22 mouse cellular contexts compared by ENCODE assay signal in genomic region chr9:8606816-8607491, GRCm38 (mm10).
DNase-seq lines count a peak whose midpoint lies in the region; ATAC-seq lines count a peak whose summit lies in the region.
"Had no signal": no experiment of that assay in that cellular context is flagged by ENCODE, and none has a peak within 500 bp of the region (broad histone marks: within the 10 kb centered on the region; RNA-seq: fewer than 3 reads in every experiment).

No protein-coding gene starts in this region.

- H3K4me2 ChIP-seq in limb, embryonic 13.5 days (replicated peaks): no peak overlapping the region
- no peak overlapping the region for H3K4me2 ChIP-seq in midbrain, embryonic 16.5 days (ENCODE audit: low read length)
- H3K4me2 ChIP-seq: embryonic facial prominence, embryonic 12.5 days; forebrain, embryonic 13.5 days; hindbrain, embryonic 12.5 days; hindbrain, embryonic 15.5 days had no signal

- no peak overlapping the region for H3K4me3 ChIP-seq in limb, embryonic 13.5 days
- H3K4me3 ChIP-seq in midbrain, embryonic 16.5 days (ENCODE audit: low read depth, low read length): no peak overlapping the region
- H3K4me3 ChIP-seq: embryonic facial prominence, embryonic 12.5 days; erythroblast, embryonic 14.5 days; forebrain, embryonic 13.5 days; heart, adult 2 months; heart, embryonic 10.5 days; hindbrain, embryonic 12.5 days; hindbrain, embryonic 15.5 days had no signal

- no peaks in the 10 kb centered on the region for H3K36me3 ChIP-seq in limb, embryonic 13.5 days
- H3K36me3 ChIP-seq in midbrain, embryonic 16.5 days (ENCODE audit: control insufficient read depth, insufficient read depth, low read length): no peaks in the 10 kb centered on the region
- H3K36me3 ChIP-seq: embryonic facial prominence, embryonic 12.5 days; heart, embryonic 10.5 days; hindbrain, embryonic 12.5 days; hindbrain, embryonic 15.5 days had no signal

- peak; percentile 89 for ATAC-seq in frontal cortex, adult (ENCODE audit: low TSS enrichment)
- peak; percentile 77 for ATAC-seq in limb, embryonic 13.5 days (ENCODE audit: low FRiP score, low read depth)
- ATAC-seq in midbrain, embryonic 16.5 days: no peak
- ATAC-seq: CD4-positive, CD25-positive, alpha-beta regulatory T cell, adult 4 months; forebrain, embryonic 13.5 days; forebrain, embryonic 16.5 days had no signal

- H3K27me3 ChIP-seq in limb, embryonic 13.5 days: no peaks in the 10 kb centered on the region
- H3K27me3 ChIP-seq in midbrain, embryonic 16.5 days (ENCODE audit: control insufficient read depth, insufficient read depth, low read depth, low read length): no peaks in the 10 kb centered on the region
- H3K27me3 ChIP-seq: embryonic facial prominence, embryonic 12.5 days; forebrain, embryonic 13.5 days; hindbrain, embryonic 12.5 days; hindbrain, embryonic 15.5 days had no signal

- no peaks in the 10 kb centered on the region for H3K9me3 ChIP-seq in limb, embryonic 13.5 days
- no peaks in the 10 kb centered on the region for H3K9me3 ChIP-seq in midbrain, embryonic 16.5 days (replicated peaks; ENCODE audit: control insufficient read depth, low read length, poor library complexity, severe bottlenecking)
- H3K9me3 ChIP-seq: embryonic facial prominence, embryonic 12.5 days; forebrain, embryonic 13.5 days; heart, embryonic 10.5 days; hindbrain, embryonic 12.5 days; hindbrain, embryonic 15.5 days had no signal

- H3K9ac ChIP-seq in limb, embryonic 13.5 days: no peak overlapping the region
- H3K9ac ChIP-seq in midbrain, embryonic 16.5 days (ENCODE audit: low read depth, low read length): no peak overlapping the region
- H3K9ac ChIP-seq: embryonic facial prominence, embryonic 12.5 days; forebrain, embryonic 13.5 days; hindbrain, embryonic 12.5 days; hindbrain, embryonic 15.5 days had no signal

- no peak overlapping the region for H3K27ac ChIP-seq in limb, embryonic 13.5 days
- no peak overlapping the region for H3K27ac ChIP-seq in midbrain, embryonic 16.5 days (ENCODE audit: low read length)
- H3K27ac ChIP-seq: embryonic facial prominence, embryonic 12.5 days; forebrain, embryonic 13.5 days; heart, adult 2 months; heart, embryonic 10.5 days; hindbrain, embryonic 12.5 days; hindbrain, embryonic 15.5 days had no signal

- no peaks in the 10 kb centered on the region for H3K4me1 ChIP-seq in limb, embryonic 13.5 days
- no peaks in the 10 kb centered on the region for H3K4me1 ChIP-seq in midbrain, embryonic 16.5 days (ENCODE audit: control insufficient read depth, insufficient read depth, low read length)
- H3K4me1 ChIP-seq: embryonic facial prominence, embryonic 12.5 days; forebrain, embryonic 13.5 days; heart, embryonic 10.5 days; hindbrain, embryonic 12.5 days; hindbrain, embryonic 15.5 days had no signal

- DNase-seq in frontal cortex, postnatal 25 days (ENCODE audit: low spot score in 2 of 2): no peak
- peak; percentile 4 for DNase-seq in mesoderm, embryonic 11.5 days (ENCODE audit: low read depth, low spot score)
- DNase-seq in lung, postnatal 4 days: no peak
- DNase-seq: adrenal gland, adult 8-10 months; adrenal gland, postnatal 25 days; cerebellum, adult 18-20 months; cerebellum, adult 9-10 months; cerebellum, postnatal 14 days; gastrocnemius, postnatal 10 days; gastrocnemius, postnatal 36 days; heart, adult 2 months had no signal
